Mouse (Mus musculus) heart, postnatal 36 days (tissue): ENCODE measurements around the gene Cetn4. TPM values are rescaled to one million over a fixed set of nuclear protein-coding genes. Genes with fewer than 3 reads are reported as not detected.

Source experiments
- total RNA-seq, 2 experiments: library from RNA; stranded (reverse); gene quantifications; 2 replicates each; pipeline ENCODE4 v1.2.3; 2021

Cetn4 gene
- total RNA-seq, 2 experiments from 2014 or later, result 1.6 TPM; not detected in 1

Other genes starting within 250 kb of the Cetn4 start
- gene Adad1, start 249.2 kb downstream of the Cetn4 start, total RNA-seq, result not detected
- gene Il2, start 186.7 kb downstream of the Cetn4 start, total RNA-seq, result not detected
- not detected for gene Il21, start 80.1 kb downstream of the Cetn4 start, total RNA-seq
- gene Bbs12, start 154 bp downstream of the Cetn4 start, total RNA-seq, result 1 to 10 TPM in 1 of 2 experiments, under 1 TPM in 1; 0.46 to 1.3 TPM
- 10 to 100 TPM in 1 of 2 experiments, 1 to 10 TPM in 1; 9.6 to 13.7 TPM for gene Fgf2, start 35.6 kb upstream of the Cetn4 start, total RNA-seq
- gene Spata5, start 107.2 kb upstream of the Cetn4 start, total RNA-seq, result 10 to 100 TPM; 15.9 to 16.1 TPM
- gene Nudt6, start 107.5 kb upstream of the Cetn4 start, total RNA-seq, result 10 to 100 TPM; 36.0 to 36.3 TPM